Mouse (Mus musculus): ENCODE results near the gene Slc12a5. TPM values are rescaled to one million over a fixed set of nuclear protein-coding genes. Genes with fewer than 3 reads are reported as not detected.

Slc12a5 gene
- total RNA-seq, 2 experiments from 2014 or later, result 0.90 to 1.1 TPM

DNA sequence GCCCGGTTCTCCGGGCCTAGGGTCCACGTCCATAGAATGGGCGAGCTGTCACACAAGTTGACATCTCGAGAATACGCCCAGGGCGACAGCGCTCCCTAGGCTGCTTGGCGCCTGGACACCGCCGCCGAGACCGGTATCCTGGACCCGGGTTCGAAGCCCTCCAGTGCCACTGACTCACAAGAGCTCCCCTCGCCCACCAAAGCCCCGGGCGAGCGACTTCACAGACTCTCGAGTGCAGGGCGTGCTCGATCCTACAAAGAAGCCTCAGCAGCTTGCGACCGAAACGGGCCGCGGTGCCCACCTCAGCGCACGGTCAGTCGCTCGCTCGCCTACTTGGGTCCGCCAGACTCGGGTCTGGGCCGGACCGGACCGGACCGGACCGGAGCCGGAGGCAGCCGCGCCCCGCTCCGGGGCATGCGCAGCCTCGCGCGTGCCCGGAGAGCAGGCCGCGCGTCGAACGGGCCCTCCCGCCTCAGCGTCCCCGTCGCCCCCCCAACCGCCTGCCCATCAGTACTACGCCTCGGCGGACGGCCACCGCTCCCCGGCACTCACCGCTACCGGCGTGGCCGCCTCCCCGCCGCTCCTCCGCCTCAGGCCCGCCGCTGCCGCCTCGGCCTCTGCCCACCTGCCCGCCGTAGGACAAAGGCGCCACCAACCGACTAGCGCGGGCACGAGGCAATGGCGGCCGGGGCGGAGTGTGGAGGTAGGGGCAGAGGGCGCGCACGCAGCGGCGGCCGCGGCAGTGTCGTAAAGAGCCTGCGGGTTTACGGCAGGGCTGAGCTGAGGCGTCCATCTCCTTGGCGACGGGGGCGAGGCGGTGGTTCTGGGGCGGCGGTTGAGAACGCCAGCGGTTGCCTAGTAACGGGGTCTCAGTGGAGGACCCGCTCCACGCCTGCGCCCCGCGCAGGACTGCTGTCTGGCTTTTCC is 73.8 kb downstream of the Slc12a5 start, which contains the start of gene Ncoa5:
TSS of gene Ncoa5 (minus strand) at position 737 of the 927 bp plus-strand sequence.
- DNase-seq, result peak; percentile 99

DNA sequence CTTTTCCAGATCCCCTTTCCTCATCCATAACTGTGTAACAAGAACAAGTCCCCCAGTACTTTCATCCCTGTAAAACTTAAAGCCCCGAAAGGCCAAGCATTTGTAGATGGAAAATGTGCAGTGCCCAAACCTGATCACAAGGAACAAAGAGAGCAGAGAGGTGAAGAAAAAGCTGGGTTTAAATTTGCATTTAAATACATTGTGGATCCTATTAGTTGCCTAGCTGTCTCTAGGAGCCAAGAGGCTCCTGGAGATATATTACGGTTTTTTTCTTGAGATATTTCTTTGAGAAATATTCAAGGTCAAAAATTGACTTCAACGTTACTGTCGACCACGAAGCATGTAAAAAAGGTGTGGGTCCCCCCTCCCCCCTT is 74.4 kb downstream of the Slc12a5 start:
- DNase-seq, result no peak

DNA sequence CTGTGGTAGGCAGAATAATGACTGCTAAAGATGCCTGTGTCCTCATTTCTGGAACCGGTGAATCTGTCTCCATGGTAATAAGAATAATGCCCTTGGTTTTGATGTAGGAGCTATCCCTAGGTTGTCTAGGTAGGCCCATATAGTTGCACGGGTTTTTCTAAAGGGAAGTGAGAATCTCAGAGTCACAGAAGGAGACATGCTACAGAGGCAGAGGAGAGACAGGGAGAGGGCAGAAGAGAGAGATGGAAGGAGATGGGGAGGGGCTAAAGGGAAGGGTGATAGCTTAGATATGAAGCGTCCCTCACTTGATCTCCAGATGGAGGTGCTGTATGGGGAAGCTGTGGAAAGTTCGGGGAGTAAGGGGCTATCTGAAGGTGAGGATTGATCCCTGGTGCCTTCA is 76.8 kb downstream of the Slc12a5 start:
- no peak for DNase-seq

DNA sequence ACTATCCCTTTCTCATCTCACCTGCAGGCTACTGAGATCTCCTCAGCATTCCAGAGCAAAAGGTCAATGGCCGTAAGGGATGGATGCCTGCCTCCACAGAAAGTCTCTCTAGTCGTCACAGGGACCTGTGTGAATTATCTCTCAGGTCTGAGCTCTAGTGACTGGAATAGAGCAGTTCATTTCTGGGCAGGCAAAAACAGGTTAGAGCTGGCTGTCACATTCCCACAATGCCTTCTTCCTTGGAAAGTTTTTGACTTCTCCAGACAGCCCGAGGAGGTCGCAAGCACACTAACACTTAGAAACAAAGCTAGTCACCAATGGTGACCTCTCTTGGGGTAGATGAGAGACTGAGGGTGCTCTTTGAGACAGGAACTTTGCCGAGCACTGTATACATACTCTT is 81.5 kb downstream of the Slc12a5 start:
- no peak for DNase-seq

DNA sequence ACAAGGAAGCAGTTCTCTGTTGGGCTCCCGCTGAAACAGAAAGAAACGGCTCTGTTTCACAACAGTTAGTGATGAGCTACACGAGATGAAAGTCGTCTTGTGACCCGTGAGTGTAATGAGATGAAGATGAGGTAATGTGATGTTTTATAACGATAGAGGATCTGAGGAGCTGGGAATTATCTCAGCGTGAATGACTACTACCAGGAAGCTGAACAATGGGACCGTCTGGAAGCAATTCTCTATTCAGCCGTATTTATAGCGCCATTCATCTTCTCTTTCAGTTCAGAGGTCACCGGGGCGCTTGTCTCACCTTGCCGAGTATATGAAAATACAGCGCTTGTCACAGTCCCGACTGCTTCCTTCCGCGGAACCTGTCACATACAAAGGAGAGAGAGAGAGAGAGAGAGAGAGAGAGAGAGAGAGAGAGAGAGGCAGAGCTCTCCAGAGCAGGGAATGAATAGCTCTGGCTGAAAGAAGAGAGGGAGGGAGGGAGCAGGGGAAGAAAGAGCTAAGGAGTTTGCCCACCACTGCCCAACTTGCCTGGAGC is 82.6 kb downstream of the Slc12a5 start:
- DNase-seq, result no peak

DNA sequence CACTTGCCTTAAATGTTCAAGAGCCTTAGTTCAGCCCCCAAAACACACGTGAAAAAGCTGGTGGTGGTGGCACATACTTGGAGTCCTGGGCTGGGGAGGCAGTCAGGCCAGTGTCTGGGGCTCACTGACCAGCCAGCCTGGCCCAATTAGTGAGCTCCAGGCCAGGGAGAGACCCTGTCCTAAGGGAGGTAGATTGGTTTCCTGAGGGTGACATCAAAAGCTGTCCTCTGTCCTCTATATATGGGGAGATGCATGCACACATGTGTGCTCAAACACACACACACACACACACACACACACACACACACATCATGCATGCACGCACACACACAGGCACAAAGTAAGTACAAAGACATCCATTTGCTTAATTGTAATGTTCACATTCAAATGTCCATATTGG is 83.1 kb downstream of the Slc12a5 start:
- DNase-seq, result no peak

DNA sequence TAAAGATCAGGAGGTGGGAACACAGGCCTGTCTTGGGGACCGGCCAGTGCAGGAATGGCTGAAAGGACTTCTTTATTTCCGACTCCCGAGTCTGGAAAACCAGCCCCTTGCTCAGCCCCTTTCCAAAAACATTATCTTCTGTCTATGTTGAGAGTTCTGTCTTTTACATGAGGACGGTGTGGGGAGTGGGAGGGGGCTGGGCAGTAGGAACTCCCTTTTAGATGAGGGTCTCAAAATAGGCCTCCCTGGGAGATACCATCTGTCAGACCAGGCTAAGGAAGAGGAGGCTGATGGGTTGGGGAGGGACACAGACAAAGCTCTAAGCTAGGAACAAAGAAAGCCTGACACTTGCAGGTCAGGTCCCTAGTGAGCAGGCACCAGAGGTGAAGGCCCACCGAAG is 88.4 kb downstream of the Slc12a5 start:
- DNase-seq, result no peak

Other genes with a start within 250 kb of the Slc12a5 start
- not detected for gene Spint5, start 245.5 kb upstream of the Slc12a5 start, total RNA-seq (2021)
- under 1 TPM; 0.26 to 0.27 TPM for gene Wfdc3, start 214.9 kb upstream of the Slc12a5 start, total RNA-seq (2021)
- 10 to 100 TPM; 41.2 to 42.0 TPM for gene Dnttip1, start 214.8 kb upstream of the Slc12a5 start, total RNA-seq (2021)
- gene Ube2c, start 190.9 kb upstream of the Slc12a5 start, total RNA-seq (2021), result 100 to 1,000 TPM; 130 to 144 TPM
- 10 to 100 TPM in 1 of 2 experiments, not detected in 1; 10.8 TPM for gene Tnnc2, start 180.8 kb upstream of the Slc12a5 start, total RNA-seq (2021)
- gene Snx21, start 175.0 kb upstream of the Slc12a5 start, total RNA-seq (2021), result 10 to 100 TPM; 22.9 to 24.1 TPM
- gene Acot8, start 155.9 kb upstream of the Slc12a5 start, total RNA-seq (2021), result 10 to 100 TPM; 13.1 to 13.5 TPM
- 1 to 10 TPM; 1.8 to 2.3 TPM for gene Zswim3, start 155.7 kb upstream of the Slc12a5 start, total RNA-seq (2021)
- 1 to 10 TPM; 5.0 to 5.8 TPM for gene Zswim1, start 138.1 kb upstream of the Slc12a5 start, total RNA-seq (2021)
- gene Spata25, start 132.3 kb upstream of the Slc12a5 start, total RNA-seq (2021), result 1 to 10 TPM in 1 of 2 experiments, under 1 TPM in 1; 0.92 to 1.9 TPM
- gene Ctsa, start 127.9 kb upstream of the Slc12a5 start, total RNA-seq (2021), result 100 to 1,000 TPM; 101 to 104 TPM
- 10 to 100 TPM; 33.3 to 34.0 TPM for gene Neurl2, start 127.3 kb upstream of the Slc12a5 start, total RNA-seq (2021)
- 10 to 100 TPM; 13.2 to 20.5 TPM for gene Pltp, start 103.1 kb upstream of the Slc12a5 start, total RNA-seq (2021)
- gene Pcif1, start 81.5 kb upstream of the Slc12a5 start, total RNA-seq (2021), result 10 to 100 TPM; 47.0 to 48.2 TPM
- gene Zfp335, start 49.0 kb upstream of the Slc12a5 start, total RNA-seq (2021), result 10 to 100 TPM; 14.7 to 15.8 TPM
- under 1 TPM; 0.48 to 0.63 TPM for gene Mmp9, start 20.0 kb upstream of the Slc12a5 start, total RNA-seq (2021)
- 10 to 100 TPM; 29.1 to 30.2 TPM for gene Ncoa5, start 74.1 kb downstream of the Slc12a5 start, total RNA-seq (2021)
- 1 to 10 TPM; 4.9 to 5.3 TPM for gene Cd40, start 94.8 kb downstream of the Slc12a5 start, total RNA-seq (2021)
- gene 1700025C18Rik, start 129.9 kb downstream of the Slc12a5 start, total RNA-seq (2021), result not detected